Mouse (Mus musculus) 3134 (cell line): ENCODE results near the gene Ppfia4.

ENCODE experiments used
- DNase-seq: peaks from one replicate; pipeline ENCODE4 v3.0.0-alpha.2; 2011; ENCODE audit warnings: low spot score; ENCODE audit not compliant: insufficient read length; ENCODE audit errors: extremely low read depth

Gene Ppfia4

DNA sequence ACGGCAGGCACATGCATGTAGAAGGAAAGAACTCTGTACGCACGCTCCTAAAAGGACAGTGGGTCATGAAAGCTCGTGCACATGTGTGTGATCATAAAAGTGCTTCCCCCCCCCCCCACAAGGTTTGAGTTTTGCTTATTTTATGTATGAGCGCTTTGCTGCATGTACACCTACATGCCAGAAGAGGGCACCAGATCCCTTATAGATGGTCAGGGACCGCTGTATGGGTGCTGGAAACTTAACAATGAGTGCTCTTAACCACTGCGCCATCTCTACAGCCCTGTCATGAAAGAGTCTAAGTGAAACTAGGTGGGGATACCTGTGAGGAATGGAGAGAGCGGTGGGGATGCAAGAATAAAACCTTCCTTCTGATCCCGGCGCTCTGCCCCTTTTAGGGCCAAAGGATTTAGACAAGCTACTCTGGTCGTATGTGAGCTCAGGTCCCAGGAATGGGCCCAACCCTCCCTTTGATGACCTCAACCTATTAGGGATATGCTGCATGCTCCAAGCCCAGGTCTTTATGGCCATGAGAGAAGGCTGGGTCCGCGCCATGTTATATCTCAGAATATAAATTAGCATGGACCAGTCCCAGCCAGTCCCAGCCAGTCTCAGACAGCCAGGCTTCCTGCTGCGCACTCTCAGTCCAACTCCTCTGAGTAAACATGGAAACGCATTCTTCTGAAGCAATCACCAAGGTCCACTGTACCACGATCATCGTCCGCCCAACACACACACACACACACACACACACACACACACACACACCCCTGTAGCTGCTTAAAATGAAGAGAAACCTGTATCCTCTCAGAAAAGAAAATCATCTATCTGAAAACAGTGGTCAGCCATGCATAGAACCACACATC lies 7.3 kb upstream of the Ppfia4 start:
- DNase-seq = no peak

DNA sequence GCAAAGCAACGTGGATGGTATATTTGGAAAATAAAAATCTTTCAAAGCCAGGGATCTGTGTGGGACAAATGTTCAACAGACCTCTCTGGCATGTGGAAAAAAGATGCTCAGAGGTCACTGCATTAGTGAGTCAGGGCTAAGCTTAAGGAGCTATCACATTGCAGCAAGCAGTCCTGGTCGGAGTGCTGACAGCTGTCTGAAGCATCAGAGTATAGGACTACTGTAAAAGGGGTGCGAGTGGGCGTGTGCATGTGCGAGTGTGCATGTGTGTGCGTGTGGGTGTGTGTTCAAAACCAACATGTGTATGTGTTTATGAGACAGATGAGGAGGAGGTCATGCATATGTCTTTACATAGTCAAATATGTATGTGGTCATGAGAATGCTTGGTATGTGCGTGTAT lies 6.4 kb upstream of the Ppfia4 start:
- no peak for DNase-seq

DNA sequence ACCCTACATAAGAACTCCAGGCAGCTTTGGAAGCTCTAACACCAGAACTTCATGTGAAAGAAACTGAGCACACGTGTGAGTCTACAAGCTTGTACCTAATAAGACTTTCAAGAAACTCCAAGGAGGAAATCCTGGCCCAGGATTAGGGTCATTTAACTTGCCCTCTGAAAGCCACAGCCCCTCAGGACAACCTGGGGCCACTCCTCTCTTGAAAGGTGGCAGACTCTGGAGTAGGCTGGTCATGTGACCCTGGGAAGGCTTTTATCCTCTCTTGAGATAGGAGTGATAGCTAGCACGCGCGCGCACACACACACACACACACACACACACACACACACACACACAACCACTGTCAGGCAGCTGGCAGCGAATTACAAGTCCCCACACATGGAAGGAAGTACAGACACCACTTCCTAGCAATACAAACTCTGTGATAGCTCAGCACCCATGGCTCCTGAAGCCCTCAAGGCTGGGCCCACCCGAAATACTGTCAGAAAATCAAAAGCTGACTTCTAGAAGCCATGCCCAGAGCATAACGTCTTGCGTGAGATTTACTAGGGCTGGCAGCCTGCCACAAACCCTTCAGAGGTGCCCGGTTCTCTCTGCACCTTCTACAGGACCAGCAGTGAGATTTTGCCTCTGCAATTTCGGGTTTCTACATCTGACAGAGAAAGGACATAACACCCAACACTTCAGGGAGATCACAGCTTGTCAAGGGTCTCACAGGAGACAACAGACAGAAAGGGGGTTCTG lies 4.4 kb upstream of the Ppfia4 start:
- DNase-seq = no peak

DNA sequence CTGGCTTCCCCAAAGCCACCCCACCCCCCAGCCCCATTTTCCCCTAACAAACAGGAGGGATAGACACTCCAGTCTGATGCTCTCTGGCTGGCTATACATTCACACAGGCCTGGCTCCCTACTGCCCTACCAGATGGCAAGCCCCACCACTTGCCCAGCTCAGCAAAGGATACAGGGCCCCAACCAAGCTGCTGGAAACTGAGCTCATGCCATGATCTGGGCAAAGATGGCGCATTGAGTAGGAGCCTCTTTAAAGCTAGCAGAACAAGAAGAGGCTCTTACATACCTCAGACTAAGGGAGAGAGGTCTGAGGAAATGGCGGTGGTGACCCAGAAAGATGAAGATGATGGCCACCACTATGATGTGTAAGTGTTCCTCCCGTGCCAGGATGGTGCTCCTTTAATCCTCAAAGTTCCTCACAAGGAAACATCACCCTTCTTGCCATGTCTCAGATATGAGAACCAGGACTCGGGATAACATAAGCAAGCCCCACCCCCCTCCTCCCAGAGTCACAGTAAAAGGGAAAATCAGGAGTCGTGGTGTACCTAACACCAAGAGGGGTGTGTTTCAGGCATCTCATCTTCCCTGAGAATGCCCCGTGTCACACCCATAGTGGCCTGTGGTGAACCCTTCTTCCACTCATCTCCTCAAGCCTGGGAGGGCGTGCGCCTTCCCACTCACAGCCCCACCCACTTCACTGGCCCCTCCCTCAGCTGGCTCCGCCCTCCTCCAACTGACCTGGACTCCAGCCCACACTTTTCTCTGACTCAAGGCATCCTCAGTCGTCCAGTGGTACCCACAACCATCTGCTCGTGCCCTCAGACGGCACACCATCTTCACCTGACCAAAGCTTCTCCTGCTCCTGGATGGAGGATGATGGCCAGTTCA lies 3.4 kb upstream of the Ppfia4 start:
- DNase-seq = peak; percentile 35

DNA sequence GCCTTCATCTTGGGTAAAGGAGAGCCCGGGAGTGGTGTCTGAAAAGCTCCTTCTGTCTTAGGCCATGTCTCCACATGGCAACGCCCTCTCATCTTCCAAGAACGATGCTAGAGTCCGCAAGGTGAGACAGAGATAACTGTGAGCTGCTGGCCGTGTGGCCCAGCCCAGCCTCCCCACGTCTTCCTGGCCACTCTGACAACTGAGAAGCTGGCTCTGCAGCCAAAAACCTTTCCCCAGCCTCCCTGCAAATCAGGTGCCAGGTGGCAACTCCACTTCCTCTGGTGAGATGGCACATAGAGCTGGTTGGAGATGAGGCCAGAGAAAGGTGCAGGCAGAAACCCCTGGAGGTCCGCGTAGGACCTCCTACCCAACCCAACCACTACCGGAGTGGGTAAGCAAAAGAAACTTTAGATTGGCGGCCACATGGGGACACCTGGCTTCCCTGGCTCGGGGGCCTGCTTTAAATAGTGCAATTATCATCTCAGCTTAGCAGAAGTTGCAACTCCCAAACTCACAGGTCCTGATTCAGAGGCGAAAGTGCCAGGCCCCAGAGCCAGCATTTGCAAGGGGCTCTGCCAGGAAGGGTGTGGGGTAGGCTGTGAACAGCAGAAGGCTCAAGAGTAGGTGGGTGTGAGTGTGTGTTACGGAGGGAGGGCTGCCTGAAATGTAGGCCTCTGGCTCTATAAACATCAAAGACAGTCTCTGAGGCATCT lies 2.6 kb upstream of the Ppfia4 start:
- DNase-seq = no peak

DNA sequence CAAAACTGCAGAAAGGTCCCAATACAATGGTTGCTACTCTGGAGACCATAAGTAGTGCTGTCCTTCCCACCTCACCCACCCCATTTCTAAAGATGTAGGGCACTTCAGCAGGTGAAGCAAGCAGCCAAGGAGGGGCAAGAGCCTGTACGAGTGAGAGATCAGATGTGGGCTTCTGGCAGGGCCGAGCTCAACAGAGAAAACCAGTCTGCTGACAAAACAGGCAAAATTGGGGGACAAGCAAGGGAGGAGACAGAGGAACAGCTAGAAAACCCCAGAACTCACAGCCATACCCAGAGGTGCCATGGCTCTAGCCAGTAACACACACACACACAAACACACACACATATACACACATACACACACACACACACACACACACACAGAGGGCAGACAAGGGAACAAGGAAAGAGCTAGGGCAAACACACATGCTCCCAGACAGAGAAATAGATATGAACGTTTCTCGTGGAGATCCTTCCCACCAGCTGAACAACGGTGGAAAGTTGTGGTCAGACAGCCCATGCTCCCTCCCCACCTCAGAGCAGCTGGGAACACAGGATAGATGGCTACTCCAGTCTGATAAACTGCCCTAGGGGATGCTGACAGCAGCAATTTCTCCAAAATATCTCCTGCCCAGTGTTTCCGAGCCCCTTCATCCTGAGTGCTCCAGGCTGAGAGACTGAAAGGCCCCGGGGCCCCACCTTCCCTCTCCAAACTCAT lies 1.5 kb upstream of the Ppfia4 start:
- DNase-seq = no peak

DNA sequence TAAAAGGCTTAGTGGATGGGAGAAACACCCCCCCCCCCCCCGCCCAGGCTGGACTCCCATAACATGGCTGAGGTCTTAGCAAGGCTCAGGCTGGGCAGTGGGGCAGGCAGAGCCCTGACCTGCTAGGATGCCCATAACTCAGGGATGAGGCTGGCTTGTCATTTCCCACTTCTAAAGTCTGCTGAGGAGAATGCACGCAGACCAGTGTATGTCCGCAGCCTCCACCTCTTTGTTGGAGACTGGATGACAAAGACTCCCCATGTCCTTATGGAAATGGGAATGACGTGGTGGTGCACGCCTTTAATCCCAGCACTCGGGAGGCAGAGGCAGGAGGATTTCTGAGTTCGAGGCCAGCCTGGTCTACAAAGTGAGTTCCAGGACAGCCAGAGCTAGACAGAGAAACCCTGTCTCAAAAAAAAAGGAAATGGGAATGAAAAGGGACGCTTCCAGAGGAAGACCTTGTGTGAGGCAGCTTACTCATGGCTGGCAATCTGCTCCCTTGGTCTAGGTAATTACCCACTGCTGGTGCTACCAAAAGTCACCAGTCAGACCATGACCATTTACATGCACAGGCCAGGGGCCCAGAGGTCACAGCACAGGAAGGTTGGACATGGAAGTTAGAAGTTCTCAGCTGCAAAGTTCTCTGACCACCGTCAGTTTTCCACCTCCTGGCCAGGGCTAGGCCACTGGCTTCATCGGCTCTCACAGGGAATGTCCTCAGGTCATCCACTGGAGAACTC lies 813 bp upstream of the Ppfia4 start:
- DNase-seq = no peak

DNA sequence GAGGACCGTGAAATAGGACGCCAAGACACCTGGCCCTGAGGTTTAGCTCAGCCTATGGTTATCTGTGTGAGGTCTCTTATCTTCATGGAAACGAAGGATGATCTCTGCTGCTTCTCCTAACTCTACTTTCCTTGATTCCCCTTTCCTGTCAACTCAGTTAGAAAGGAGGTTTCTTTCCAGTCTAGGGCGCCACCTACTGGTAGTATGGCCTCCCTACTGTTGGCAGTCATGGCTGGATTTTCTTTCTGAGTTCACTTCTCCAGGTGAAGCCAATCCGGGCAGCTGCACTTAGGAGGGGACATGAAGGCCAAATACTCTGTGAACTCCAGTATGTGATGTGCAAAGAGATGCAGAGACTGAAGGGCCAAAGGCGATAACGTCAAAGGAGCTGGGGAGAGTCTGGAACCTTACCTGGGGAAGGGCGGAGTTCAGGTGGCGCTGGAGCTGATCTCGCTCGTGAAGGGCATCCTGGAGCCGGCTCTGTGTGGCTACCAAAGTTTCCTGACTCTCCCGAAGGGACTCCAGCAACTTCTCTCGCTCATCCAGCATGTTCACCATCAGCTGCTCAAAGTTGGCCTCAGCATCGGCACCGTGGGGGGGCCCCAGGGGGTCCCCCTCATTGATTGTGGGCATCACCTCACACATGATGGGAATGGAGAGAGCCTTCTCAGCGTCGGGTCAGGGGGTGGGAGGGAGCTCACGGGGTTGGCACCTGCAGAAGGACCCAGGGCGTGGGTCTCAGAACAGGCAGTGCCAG lies 671 bp downstream of the Ppfia4 start:
- no peak for DNase-seq

DNA sequence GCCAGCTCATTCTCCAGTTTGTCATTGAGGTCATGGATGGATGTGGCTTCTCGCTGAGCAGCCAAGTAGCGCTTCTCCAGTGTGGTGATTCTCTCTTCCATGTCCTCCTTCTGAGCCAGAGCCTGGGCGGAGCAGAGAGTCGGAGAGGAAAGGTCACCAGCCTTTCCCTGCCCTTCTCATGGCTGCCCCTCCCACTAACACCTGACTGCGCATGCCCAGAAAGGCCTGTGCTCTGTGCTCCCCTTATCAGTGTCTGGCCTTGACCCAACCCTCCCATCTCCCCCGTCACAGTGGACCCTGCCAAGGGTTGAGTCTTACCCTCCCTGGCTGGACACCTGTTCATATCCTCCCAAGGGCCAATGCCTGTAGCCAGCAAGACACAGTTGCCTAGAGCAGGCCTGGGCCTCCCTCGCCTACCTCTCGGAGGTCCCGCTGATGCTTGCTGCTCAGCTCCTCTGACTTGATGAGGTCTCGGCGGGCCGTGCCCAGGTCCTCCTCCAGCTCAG lies 5.8 kb downstream of the Ppfia4 start:
- DNase-seq = no peak

DNA sequence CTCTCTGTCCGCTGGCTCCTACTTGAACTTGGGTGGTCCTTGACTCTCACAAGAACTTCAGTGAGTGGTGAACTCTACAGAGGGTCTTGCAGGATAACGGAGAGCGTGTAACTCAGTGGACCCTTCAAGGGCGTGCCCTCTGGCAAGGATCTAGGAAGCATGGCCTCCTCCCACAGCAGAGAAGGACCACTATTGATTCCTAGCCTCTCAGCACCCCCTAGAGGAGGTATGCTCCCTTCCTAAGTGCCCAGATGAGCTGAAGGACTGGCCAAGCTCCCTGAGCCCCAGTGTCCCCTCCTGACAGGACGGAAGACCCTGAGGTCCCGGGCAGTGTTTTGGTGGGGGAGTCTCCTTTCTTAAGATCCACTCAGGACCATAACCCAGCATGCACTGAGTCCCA lies 10.1 kb downstream of the Ppfia4 start:
- DNase-seq = no peak

DNA sequence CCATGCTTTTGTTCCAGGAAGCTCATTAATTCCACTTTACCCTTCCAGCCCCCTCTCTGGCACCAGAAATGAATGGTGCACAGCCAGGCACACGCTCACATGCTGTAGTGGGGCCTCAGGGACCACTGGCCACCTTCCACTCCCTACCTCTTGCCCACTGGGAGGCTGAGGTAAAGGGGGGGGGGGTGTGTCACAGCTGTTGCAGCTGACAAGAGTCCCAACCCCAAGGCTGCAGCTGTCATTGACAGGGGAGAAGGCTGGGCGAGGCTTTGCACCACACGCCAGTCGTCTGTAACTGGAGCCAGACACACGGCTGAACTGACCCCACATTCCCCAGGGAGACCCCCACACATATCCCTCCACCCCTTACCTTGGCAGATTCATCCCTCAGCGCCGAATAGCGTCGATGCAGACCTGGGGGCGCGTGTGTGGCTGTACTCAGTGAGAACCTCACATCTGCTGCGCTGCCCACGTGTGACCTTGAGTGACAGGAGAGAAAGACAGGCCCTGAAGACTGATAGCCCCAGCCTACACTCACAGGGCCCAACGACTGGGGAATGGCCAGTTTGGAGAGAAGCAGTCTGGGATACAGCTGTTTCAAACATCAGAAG lies 11.9 kb downstream of the Ppfia4 start:
- no peak for DNase-seq

DNA sequence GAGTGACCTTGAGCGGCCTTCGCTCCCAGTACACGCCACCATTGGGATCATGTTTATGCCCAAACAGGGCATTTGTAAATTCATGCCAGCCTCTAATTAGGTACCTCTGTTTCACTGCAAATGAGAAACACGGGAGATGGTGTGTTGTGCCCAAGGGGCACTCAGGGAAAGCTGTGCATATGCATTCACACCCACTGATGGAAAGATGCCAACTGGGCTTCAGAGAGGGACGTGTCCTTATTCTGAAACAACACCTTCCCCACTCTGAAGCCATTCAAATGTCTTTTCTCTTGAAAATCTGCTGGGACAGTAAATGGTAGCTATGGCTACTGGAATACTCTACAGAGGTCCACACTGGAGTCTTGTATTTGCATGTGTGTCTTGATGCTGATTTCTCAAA lies 14.5 kb downstream of the Ppfia4 start:
- no peak for DNase-seq

DNA sequence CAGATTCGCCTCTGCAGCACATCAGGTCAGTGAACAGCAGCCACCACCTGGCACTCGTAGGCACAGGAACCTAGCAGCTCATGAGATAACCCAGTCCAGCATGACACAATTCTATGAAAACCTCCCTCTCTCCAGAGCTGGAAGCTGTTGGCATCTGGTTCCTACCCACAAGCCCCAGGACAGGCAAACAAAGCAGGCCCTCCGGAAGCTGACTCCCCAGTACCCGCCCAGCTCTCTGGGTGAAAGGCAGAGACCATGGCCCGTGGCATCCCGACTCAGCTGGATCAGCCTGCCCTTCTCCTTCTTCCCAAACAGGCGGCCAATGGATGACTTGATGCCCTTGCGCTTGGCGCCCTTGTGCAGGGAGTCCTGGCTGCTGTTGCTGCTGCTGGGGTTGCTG lies 16.4 kb downstream of the Ppfia4 start:
- no peak for DNase-seq

DNA sequence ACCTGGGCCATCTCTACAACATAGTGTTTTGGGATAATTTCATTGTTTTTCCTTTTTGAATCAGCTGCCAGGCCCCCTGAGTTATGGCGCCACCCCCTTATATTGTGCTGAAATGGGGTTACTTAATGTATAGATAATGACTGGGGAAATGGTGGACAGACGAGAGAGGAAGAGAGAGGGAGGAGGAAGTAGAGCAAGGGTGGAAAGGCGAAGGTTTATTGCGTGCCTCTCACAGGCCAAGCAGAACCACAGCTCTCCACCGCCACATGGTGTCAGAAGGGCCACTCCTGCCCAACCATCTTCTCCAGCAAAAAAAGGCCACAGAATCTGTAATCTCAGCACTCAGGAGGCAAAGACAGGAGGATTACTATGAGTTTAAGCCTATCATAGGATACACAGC lies 17.5 kb downstream of the Ppfia4 start:
- no peak for DNase-seq

DNA sequence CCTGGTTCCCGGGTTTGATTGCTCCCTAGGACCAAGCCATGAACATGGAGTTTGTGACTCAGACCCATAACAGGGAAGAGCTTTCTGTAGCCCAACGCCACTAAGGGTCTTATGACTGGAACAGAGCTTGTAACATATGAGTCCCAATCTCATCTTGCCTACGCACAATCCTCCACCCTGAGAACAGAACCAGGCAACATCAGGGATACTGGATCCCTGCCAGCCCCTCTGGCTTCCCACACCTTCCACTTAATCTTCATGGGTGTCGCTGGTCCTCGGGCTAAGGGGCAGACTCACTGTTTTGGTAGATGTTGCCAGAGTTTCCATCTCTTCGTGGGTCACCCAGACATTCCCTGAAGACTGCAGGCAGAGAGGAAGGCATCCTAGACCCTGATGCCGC lies 21.0 kb downstream of the Ppfia4 start:
- no peak for DNase-seq

DNA sequence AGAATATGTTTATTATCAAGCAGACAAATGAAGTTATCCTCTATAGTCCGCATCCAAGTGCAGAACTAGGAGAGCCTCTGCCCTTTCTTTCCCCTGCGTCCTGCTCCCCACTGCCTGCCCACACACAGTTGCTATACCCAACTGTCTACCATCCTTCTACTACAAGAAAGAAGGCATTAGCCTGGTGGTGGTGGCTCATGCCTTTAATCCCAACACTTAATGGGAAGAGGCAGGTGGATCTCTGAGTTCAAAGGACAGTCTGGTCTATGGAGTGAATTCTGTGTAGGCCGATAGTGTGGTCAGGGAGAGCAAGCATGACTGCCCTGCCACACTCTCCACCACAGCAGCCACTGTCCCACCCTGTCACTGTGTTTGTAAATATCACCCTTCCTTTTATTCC lies 22.0 kb downstream of the Ppfia4 start:
- DNase-seq = no peak

DNA sequence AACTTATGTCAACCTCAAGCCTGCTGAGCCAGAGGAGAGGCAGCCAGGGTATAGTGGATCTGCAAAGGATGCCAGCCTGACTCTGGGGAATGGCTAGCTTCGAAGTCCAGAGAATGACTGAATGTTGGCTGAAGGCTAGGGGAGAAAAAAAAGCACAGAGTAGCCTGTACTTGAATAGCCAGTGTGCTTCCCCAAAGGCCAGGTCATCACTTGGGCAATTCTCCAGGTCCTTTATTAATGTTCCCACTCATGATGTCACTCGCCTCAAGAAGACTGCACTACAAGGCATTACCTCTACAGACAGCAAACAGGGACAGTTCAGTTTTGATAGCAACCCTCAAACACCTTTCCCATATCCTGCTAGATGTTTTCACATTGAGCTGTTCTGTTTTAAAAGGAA lies 22.4 kb downstream of the Ppfia4 start:
- DNase-seq = no peak

DNA sequence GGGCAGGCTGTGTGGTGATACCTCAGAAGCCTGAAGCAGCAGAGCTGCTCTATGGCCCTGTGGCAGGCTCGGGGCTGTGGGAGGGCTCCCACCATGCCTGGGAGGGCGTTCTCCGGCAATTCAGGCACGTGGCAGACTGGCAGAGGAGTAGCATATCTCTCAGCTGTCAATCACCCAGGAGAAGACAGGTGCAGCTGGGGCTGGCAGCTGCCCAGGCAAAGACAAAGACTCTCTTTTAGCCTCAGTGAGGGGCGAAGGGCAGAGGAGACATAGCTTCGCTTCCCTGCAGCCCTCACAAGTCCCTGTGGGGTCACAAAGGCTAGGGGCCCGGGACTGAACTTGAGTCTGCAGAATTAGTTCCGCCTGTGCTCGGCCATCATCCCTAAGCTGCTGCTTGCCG lies 25.3 kb downstream of the Ppfia4 start:
- DNase-seq = no peak
